Mouse (Mus musculus) heart, adult 2 months (tissue): ENCODE data around the gene Add3.

Experiments used
- CTCF ChIP-seq: fragments of 200-600 bp; IDR thresholded peaks from 2 replicates; pipeline ENCODE4 v1.8.1; 2022; ENCODE audit warnings: antibody characterized with exemption, mild to moderate bottlenecking, moderate library complexity
- POLR2A ChIP-seq: fragments of 200-500 bp; IDR thresholded peaks from 2 replicates; pipeline ENCODE4 v1.6.1; 2011; ENCODE audit warnings: mild to moderate bottlenecking, low read depth, low read length, control low read depth; ENCODE audit not compliant: insufficient read depth

GRCm38 (mm10) chr19:53278491-53279415, 138.5 kb downstream of the Add3 start:
- TF ChIP-seq POLR2A (no peak), CTCF (no peak)
